Mouse (Mus musculus): Measurements from ENCODE around the gene Lrrc4c.

DNA sequence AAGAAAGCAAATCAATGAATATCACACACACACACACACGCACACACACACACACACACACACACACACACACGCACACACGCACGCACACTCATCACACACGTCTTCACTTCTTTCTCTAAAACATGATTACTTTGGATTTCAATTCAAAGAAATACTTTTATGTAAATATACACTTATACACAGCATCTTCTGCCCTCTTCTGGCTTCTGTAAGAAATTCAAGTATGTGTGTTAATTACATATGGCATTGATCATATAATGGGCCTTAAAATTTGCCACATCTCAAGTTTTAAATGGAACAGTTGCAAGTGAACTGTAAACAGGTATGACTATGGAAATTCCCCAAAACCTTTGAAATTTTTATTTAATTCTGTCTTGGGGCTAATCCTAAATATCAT is 35.0 kb upstream of the Lrrc4c start:
- TF ChIP-seq CTCF (IDR thresholded peaks at IDR 0.05; ENCODE audit: insufficient read depth, low read length): no peak
- no peak for TF ChIP-seq POLR2A (IDR thresholded peaks at IDR 0.05; ENCODE audit: borderline replicate concordance, extremely low read depth, low read depth, low read length)
